Mouse (Mus musculus) MN1 (cell line): Measurements from ENCODE around the gene Zfp663.

Experiments
- DNase-seq: peaks from one replicate; pipeline ENCODE4 v3.0.0-alpha.2; 2016; ENCODE audit warnings: low spot score

Gene Zfp663

GRCm38 (mm10) chr2:165320531-165321150, 47.9 kb downstream of the Zfp663 start:
- no peak for DNase-seq

- no peak for DNase-seq
Observed at GRCm38 (mm10) chr2:165319503-165319902, 49.0 kb downstream of the Zfp663 start.

- DNase-seq: no peak
Observed at GRCm38 (mm10) chr2:165318941-165319340, 49.6 kb downstream of the Zfp663 start.

- no peak for DNase-seq
Observed at GRCm38 (mm10) chr2:165317621-165318263, 50.8 kb downstream of the Zfp663 start.

- DNase-seq: peak; percentile 91
Observed at GRCm38 (mm10) chr2:165316837-165317473, 51.6 kb downstream of the Zfp663 start.

- DNase-seq: no peak
Observed at GRCm38 (mm10) chr2:165316204-165316603, 52.3 kb downstream of the Zfp663 start.

GRCm38 (mm10) chr2:165314197-165314596, 54.3 kb downstream of the Zfp663 start:
- no peak for DNase-seq

GRCm38 (mm10) chr2:165312381-165312780, 56.1 kb downstream of the Zfp663 start:
- no peak for DNase-seq

GRCm38 (mm10) chr2:165311577-165311976, 57.0 kb downstream of the Zfp663 start:
- DNase-seq: peak; percentile 37

- DNase-seq: no peak
Observed at GRCm38 (mm10) chr2:165310818-165311425, 57.6 kb downstream of the Zfp663 start.

GRCm38 (mm10) chr2:165307801-165308200, 60.7 kb downstream of the Zfp663 start:
- DNase-seq: no peak

GRCm38 (mm10) chr2:165305438-165305837, 63.1 kb downstream of the Zfp663 start:
- no peak for DNase-seq

GRCm38 (mm10) chr2:165304819-165305218, 63.7 kb downstream of the Zfp663 start:
- no peak for DNase-seq

GRCm38 (mm10) chr2:165303354-165304012, 65.0 kb downstream of the Zfp663 start:
- no peak for DNase-seq

- DNase-seq: no peak
Observed at GRCm38 (mm10) chr2:165301409-165301808, 67.1 kb downstream of the Zfp663 start.
